Comparison of ENCODE assay signal across 23 mouse cellular contexts in the genomic region with DNA sequence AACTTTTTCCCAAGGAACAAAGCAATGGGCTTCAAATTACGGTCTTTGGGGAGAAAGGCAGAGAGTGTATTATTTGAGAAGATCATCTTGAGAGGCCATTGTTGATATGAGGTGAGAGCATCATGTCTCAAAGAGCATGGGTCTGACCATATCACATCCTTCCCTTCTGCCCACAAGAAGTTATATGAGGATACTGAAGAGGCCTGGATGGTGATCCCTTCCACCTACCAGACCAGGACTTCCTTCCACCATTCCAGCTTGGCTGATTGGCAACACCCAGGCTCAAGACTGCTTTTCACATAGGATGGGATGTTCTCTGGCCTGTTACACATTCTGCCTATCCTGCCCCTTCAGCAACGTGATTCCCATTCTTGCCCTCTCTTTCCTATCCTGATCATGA.
"Had no signal": no experiment of that assay in that cellular context is flagged by ENCODE, and none has a peak within 500 bp of the region (broad histone marks: within the 10 kb centered on the region; RNA-seq: fewer than 3 reads in every experiment).

No protein-coding gene starts in this region.

- DNase-seq: forebrain, postnatal 0 days; gastrocnemius, adult 2 months; gastrocnemius, postnatal 25 days; heart, postnatal 4 days; kidney, adult 18-20 months; kidney, adult 8-10 months; kidney, postnatal 10 days; kidney, postnatal 25 days; kidney, postnatal 4 days; liver; liver, embryonic 13.5 days had no signal

- H3K9me3 ChIP-seq: heart, embryonic 12.5 days; heart, embryonic 15.5 days; hindbrain, embryonic 10.5 days; hindbrain, embryonic 12.5 days; intestine, embryonic 15.5 days; limb, embryonic 10.5 days; limb, embryonic 12.5 days; liver, embryonic 13.5 days had no signal

- H3K27me3 ChIP-seq: heart, embryonic 12.5 days; heart, embryonic 15.5 days; hindbrain, embryonic 12.5 days; intestine, embryonic 15.5 days; limb, embryonic 12.5 days; liver, embryonic 13.5 days had no signal

- H3K4me3 ChIP-seq: gastrocnemius, adult 2 months; heart, embryonic 12.5 days; heart, embryonic 15.5 days; hindbrain, embryonic 10.5 days; hindbrain, embryonic 12.5 days; intestine, embryonic 15.5 days; layer of hippocampus, adult 2 months; left cerebral cortex, adult 2 months; limb, embryonic 10.5 days; limb, embryonic 12.5 days; liver, embryonic 13.5 days had no signal

- H3K36me3 ChIP-seq: heart, embryonic 12.5 days; heart, embryonic 15.5 days; hindbrain, embryonic 10.5 days; hindbrain, embryonic 12.5 days; intestine, embryonic 15.5 days; limb, embryonic 10.5 days; limb, embryonic 12.5 days; liver, embryonic 13.5 days had no signal

- H3K27ac ChIP-seq: gastrocnemius, adult 2 months; hindbrain, embryonic 10.5 days; hindbrain, embryonic 12.5 days; hindbrain, embryonic 14.5 days; intestine, embryonic 15.5 days; left cerebral cortex, adult 2 months; limb, embryonic 10.5 days; limb, embryonic 12.5 days; liver, embryonic 13.5 days had no signal

- H3K4me1 ChIP-seq: intestine, embryonic 15.5 days; limb, embryonic 10.5 days had no signal

- ATAC-seq: inflammation-experienced regulatory T-cells, adult 6 months; intestine, embryonic 15.5 days; intestine, postnatal 0 days had no signal
